Mouse (Mus musculus) liver, embryonic 14.5 days (tissue): ENCODE measurements around the gene Actl11. TPM values are rescaled to one million over a fixed set of nuclear protein-coding genes. Genes with fewer than 3 reads are reported as not detected.
A peak's percentile ranks its signal among the peaks of the same experiment; 100 is the strongest.

Source experiments
- ATAC-seq: fragments of 200-750 bp; cut with Nextera tagmentation; 2 replicates; pipeline ENCODE4 v1.8.0; 2017; ENCODE audit warnings: moderate number of reproducible peaks, mild to moderate bottlenecking, moderate library complexity; ENCODE audit not compliant: insufficient read depth
- DNase-seq, 3 experiments: peaks; one replicate each; pipeline ENCODE4 v3.0.0-alpha.2; 2012 to 2013; ENCODE audit warnings: low read depth in 3 of 3, low spot score in 3 of 3
- H3K27ac ChIP-seq: fragments of 300-500 bp; sonication (generic); 2 replicates; pipeline ENCODE4 v1.5.1; 2014; ENCODE audit warnings: moderate library complexity, mild to moderate bottlenecking, control low read depth, inconsistent platforms
- H3K27me3 ChIP-seq: fragments of 300-500 bp; sonication (generic); 2 replicates; pipeline ENCODE4 v1.6.1; 2014; ENCODE audit warnings: mild to moderate bottlenecking, low read length, moderate library complexity; ENCODE audit not compliant: control insufficient read depth, insufficient read depth
- H3K36me3 ChIP-seq: fragments of 300-500 bp; sonication (generic); replicated peaks from 2 replicates; pipeline ENCODE4 v1.6.1; 2014; ENCODE audit warnings: low read depth; ENCODE audit not compliant: control insufficient read depth, insufficient read depth
- H3K4me1 ChIP-seq, 2 experiments: fragments of 200-500 bp in 1 of 2; fragments of 300-500 bp in 1 of 2; sonication (generic) in 1 of 2; replicated peaks; 2 replicates each; pipeline ENCODE4 v1.6.1; 2012 to 2014; ENCODE audit warnings: antibody characterized with exemption in 1 of 2, inconsistent platforms in 1 of 2, low read length in 1 of 2; ENCODE audit not compliant: control insufficient read depth in 2 of 2, insufficient read depth in 2 of 2
- H3K4me2 ChIP-seq: fragments of 300-500 bp; sonication (generic); 2 replicates; pipeline ENCODE4 v1.6.1; 2014; ENCODE audit warnings: low read depth, mild to moderate bottlenecking, control low read depth, moderate library complexity
- H3K4me3 ChIP-seq, 2 experiments: fragments of 200-500 bp in 1 of 2; fragments of 300-500 bp in 1 of 2; sonication (generic) in 1 of 2; 2 replicates each; pipeline ENCODE4 v1.5.1; 2012 to 2014; ENCODE audit warnings: low read depth in 2 of 2, low read length in 2 of 2, mild to moderate bottlenecking in 2 of 2, control low read depth in 1 of 2, inconsistent platforms in 1 of 2, moderate library complexity in 1 of 2; ENCODE audit not compliant: insufficient read depth in 1 of 2
- H3K9ac ChIP-seq: fragments of 300-500 bp; sonication (generic); replicated peaks from 2 replicates; pipeline ENCODE4 v1.6.1; 2014; ENCODE audit warnings: mild to moderate bottlenecking, control low read depth, moderate library complexity
- H3K9me3 ChIP-seq: fragments of 300-500 bp; sonication (generic); 2 replicates; pipeline ENCODE4 v1.6.1; 2016; ENCODE audit warnings: low read length, mixed read lengths; ENCODE audit not compliant: control insufficient read depth
- CTCF ChIP-seq: IDR thresholded peaks from 2 replicates; pipeline ENCODE4 v1.5.1; 2016; ENCODE audit warnings: antibody characterized with exemption, low read depth, control low read depth
- EP300 ChIP-seq: IDR thresholded peaks from 2 replicates; pipeline ENCODE4 v1.6.1; 2016; ENCODE audit warnings: antibody characterized with exemption, low read depth
- WGBS: fragments of 180-500 bp; shearing (Covaris S2); extraction: QIAGEN DNeasy Blood & Tissue Kit; methylation state at CpG from one replicate; pipeline ENCODE4 v1.1.7; 2014; ENCODE audit not compliant: insufficient replicate concordance; 5-methylcytosine and 5-hydroxymethylcytosine counted together
- polyA plus RNA-seq, 2 experiments: library from polyadenylated mRNA; depleted of rRNA in 1 of 2; stranded (reverse) in 1 of 2; unstranded in 1 of 2; fragments of >200 nt; fragmentation: Nextera tagmentation in 1 of 2; extraction: Ambion mirVana in 1 of 2; gene quantifications; 2 replicates each; pipeline versions ENCODE4 v1.2.1 to v1.2.3; 2012 to 2014

Actl11 gene
- polyA plus RNA-seq, 2 experiments: not detected

DNA sequence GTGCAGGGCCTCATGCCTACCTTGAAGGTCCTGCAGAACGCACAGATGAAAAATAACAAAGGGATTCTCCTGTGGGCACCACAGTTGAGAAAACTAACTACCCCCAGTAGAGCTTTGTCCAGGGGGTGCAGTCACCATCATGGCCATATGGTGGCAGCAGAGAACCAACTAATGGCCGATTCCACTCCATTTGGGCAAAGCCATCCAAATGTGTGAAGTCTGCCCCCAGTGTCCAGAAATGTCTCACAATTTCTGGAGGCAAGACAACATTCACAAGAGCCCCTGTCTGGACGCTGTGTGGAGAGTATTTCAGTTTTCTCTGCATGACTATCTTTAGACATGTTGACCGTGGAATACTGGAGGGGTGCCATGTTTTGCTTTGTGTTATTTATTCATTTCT lies 23.5 kb upstream of the Actl11 start:
- peak; percentile 71 to 78 (median 78) for DNase-seq

DNA sequence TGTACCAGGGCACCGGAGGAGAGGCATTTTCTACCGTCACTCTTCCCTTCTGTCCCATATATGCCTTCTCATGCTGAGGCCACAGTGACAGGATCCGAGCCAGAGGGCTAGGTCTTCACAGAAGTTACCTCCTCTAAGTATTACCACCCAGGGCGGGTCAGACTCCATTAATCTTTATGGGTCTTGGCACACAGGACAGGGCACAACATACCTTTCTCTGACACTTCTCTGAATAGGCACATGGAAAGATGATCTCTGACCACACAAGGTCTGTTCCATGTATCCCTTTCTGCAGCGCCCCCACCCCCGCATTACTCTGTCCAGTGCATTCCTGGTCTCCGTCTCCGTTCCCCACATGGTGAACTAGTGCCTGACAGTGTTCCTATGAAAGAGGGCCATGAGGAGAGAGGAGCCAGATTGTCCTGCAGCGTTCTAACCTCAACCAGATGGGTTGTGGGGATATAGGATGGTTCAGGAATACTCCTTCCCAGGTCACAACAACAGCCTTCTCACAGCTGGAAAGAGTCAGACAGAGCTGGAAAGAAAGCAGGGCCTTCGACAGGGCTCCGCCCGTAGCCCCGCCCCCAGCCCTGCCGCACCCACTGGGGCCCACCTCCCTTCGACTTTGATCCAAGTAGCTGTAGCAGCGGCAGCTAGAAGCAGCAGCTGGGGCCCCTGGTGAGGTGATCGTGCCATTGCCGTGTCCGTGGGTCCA lies 21.9 kb upstream of the Actl11 start, which contains the start of gene Mst1r:
TSS of gene Mst1r (plus strand) at position 622 of the 715 bp plus-strand sequence.
- H3K4me1 ChIP-seq: peaks cover 7 to 12% of the 10 kb centered on the region in 2 experiments
- ATAC-seq (peak; percentile 68), DNase-seq (peak; percentile 38 to 50 (median 47))
- no peaks in the 10 kb centered on the region for H3K36me3 ChIP-seq
- peak within 1 kb of the TSS; percentile 58 for H3K4me2 ChIP-seq
- no peaks in the 10 kb centered on the region for H3K27me3 ChIP-seq
- 27% methylated on average over 19 of the region's 19 CpGs for WGBS
- no peak within 1 kb of the TSS for H3K9ac ChIP-seq
- no peak within 1 kb of the TSS for H3K27ac ChIP-seq
- no peaks in the 10 kb centered on the region for H3K9me3 ChIP-seq
- peak within 1 kb of the TSS; percentile 30 to 35 for H3K4me3 ChIP-seq
- TF ChIP-seq EP300 (no peak), CTCF (no peak)

More for the DNA sequence above, 23.5 kb upstream of the Actl11 start:
- H3K4me1 ChIP-seq: peaks cover 7 to 12% of the 10 kb centered on the region in 2 experiments
- peaks cover 3% of the 10 kb centered on the region for H3K27me3 ChIP-seq
- no peak overlapping the region for H3K4me2 ChIP-seq
- H3K36me3 ChIP-seq: no peaks in the 10 kb centered on the region
- H3K27ac ChIP-seq: no peak overlapping the region
- no peak overlapping the region for H3K9ac ChIP-seq
- H3K4me3 ChIP-seq: no peak overlapping the region
- H3K9me3 ChIP-seq: no peaks in the 10 kb centered on the region
- ATAC-seq: peak; percentile 41; the same call in 1 of the 2 replicates
- TF ChIP-seq CTCF: peak; percentile 97
- no peak for TF ChIP-seq EP300
- WGBS: under 1% methylated on average over 4 of the region's 4 CpGs

DNA sequence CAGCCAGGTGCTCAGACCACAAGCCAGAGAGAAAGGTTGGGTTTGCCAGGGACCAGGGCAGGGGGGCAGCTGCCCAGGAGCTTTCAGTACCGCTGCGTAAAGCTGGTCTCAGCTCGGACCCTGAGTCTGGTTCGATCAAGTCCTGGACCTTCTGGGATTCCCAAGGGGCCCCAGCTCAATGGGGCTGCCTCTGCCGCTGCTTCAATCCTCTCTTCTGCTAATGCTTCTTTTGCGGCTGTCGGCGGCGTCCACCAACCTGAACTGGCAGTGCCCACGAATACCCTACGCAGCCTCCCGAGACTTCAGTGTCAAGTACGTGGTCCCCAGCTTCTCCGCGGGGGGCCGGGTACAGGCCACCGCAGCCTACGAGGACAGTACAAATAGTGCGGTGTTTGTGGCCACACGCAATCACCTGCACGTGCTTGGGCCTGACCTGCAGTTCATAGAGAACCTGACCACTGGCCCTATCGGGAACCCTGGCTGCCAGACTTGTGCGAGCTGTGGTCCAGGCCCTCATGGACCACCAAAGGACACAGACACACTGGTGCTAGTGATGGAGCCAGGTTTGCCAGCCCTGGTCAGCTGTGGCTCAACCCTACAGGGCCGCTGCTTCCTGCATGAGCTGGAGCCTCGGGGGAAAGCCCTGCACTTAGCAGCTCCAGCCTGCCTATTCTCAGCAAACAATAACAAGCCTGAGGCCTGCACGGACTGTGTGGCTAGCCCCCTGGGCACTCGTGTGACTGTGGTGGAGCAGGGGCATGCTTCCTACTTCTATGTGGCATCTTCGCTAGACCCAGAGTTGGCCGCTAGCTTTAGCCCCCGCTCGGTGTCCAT lies 21.1 kb upstream of the Actl11 start:
- Histone ChIP-seq H3K27ac (no peak overlapping the region), H3K9ac (no peak overlapping the region), H3K36me3 (no peaks in the 10 kb centered on the region), H3K4me3 (peak overlapping the region; percentile 30 to 35), H3K4me2 (peak overlapping the region; percentile 58), H3K27me3 (no peaks in the 10 kb centered on the region), H3K9me3 (no peaks in the 10 kb centered on the region), H3K4me1 (peaks cover 7 to 12% of the 10 kb centered on the region in 2 experiments)
- TF ChIP-seq CTCF: no peak
- no peak for TF ChIP-seq EP300
- ATAC-seq: no peak
- 57% methylated on average over 31 of the region's 31 CpGs for WGBS
- no peak for DNase-seq

DNA sequence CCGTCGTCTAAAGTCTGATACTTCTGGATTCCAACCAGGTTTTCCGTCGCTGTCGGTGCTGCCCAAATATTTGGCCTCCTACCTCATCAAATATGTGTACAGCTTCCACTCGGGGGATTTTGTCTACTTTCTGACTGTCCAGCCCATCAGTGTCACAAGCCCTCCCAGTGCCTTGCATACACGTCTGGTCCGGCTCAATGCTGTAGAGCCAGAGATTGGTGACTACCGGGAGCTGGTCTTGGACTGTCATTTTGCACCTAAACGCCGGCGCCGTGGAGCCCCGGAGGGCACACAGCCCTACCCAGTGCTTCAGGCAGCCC lies 20.5 kb upstream of the Actl11 start:
- Histone ChIP-seq H3K9ac (no peak overlapping the region), H3K27ac (no peak overlapping the region), H3K4me3 (no peak overlapping the region), H3K4me1 (peaks cover 7 to 12% of the 10 kb centered on the region in 2 experiments), H3K36me3 (no peaks in the 10 kb centered on the region), H3K4me2 (no peak overlapping the region), H3K27me3 (no peaks in the 10 kb centered on the region), H3K9me3 (no peaks in the 10 kb centered on the region)
- TF ChIP-seq EP300 (no peak), CTCF (no peak)
- ATAC-seq (no peak), DNase-seq (no peak)
- 72% methylated on average over 14 of the region's 14 CpGs for WGBS
